Mouse (Mus musculus): ENCODE results near the gene Gm4881.

Gm4881 gene

DNA sequence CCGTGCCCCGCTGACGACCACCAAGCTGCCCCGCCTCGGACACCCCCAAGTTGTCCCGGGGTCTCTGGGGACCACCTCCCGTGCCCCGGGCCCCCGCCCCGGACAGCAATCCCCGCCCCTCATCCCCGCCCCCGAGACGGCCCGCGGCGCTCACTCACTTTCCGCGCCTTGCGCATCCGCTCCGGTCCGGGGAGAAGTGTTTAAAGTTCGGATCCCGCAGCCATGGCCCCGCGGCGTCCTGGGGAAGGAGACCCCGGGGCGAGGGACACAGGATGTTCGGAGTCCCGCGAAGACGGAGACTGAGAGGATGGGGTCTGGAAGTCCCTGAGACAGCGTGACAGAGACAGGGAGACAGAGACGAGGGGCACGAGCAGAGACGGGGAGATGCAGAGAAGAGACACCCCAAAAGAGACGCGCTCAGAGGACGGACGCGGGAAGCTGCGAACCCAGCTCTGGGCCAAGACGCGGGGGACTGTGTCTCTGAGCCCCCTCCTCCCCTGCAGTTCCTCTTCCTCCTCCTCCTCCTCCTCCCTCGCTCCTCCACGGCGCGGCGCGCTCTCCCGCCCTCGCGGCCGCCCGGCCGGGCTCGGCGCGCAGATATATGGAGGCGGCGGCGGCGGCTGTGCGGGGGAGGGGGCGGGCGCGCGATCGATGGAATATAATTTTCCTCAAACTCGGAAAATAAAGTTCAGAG, at the start of gene Gm4881:
TSS of gene Gm4881 (minus strand) at position 238 of the 694 bp plus-strand sequence.
- no peak for DNase-seq (ENCODE audit: low spot score in 2 of 2)

DNA sequence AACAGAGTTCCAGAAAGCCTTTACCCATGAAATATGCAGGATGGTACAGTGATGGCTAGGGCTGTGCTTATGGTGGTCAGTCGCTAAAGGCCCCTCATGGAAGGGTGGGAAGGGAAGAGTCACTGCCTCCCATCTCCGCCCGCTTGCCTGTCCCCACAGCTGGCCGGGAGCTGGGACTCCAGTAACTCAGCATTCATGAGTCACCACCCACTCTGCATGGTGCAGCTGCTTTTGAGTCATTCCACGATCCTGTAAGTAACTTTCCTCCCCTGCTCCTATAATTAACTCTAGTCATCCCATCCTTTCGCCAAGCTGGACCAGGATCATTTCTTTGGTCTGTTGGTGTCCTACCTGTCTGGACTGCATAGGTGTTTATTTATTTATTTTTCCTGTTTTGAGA, 48.8 kb upstream of the Gm4881 start:
- no peak for DNase-seq (ENCODE audit: low spot score in 2 of 2)

DNA sequence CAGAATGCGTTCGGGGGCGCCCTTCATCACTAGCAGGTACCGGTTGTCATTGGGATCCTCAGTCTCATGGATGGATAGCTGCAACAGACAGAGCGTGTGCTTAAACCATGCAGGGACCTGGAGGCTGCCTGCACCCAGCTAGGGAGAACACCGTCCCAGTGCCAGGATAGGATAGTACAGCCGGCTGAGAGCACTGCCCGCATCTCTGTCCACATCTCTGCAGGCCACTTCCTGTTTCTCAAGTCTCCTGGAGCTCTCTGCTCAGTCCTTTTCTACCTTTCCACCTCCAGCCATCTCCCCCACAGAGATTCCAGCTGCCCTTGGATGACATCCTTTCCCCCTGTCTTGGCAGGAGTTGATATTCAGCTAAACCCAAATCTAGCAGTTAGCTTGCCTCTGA, 46.2 kb upstream of the Gm4881 start:
- no peak for DNase-seq (ENCODE audit: low spot score in 2 of 2)

DNA sequence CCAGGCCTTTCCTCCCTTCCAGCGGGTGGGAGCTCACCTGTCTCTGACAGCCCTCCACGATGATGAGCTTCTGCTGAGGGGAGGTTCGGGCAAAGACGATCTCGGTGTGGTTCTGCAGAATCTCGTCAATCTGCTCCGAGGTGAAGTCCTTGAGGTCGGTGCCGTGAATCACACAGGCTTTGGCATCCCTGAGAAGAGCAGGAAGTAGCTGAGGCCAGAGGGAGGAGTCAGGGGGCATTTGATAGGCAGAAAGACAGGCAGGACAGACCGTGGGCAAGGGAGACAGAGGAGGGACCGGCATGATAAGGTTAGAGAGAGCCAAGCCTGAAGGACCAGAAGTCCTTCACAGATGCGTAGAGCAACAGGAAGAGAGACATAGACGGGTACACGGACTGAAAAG, 43.6 kb upstream of the Gm4881 start:
- DNase-seq (ENCODE audit: low spot score in 2 of 2), result no peak

DNA sequence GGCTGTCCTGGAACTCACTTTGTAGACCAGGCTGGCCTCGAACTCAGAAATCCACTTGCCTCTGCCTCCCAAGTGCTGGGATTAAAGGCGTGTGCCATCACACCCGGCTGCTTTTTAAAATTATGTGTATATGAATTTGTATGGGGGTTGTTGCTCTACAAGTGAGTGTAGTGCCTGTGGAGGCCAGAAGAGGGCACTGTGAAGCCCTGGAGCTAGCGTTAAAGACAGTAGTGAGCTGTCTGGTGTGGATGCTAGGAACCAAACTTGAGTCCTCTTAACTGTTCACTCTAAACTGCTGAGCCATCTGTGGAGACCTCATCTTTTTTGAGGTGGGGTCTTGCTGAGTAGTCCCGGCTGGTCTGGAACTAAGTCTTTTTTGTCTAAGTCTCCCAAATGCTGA, 41.5 kb upstream of the Gm4881 start:
- DNase-seq (ENCODE audit: low spot score in 2 of 2), result no peak

DNA sequence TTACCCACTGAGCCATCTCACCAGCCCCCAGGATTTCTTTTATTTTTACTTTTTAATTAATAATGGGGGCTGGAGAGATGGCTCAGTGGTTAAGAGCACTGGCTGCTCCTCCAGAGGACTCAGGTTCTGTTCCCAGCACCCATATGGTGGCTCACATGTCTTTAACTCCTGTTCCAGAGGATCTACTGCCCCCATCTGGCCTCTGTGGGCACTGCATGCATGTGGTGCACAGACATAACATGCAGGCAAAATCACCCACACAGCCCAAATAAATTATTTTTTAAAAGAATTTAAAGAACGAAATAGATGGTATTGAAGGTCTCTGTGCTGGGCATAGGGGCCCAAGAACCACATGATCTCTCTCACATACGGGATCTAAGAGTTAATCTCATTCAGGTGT, 40.0 kb upstream of the Gm4881 start:
- DNase-seq (ENCODE audit: low spot score in 2 of 2), result no peak

DNA sequence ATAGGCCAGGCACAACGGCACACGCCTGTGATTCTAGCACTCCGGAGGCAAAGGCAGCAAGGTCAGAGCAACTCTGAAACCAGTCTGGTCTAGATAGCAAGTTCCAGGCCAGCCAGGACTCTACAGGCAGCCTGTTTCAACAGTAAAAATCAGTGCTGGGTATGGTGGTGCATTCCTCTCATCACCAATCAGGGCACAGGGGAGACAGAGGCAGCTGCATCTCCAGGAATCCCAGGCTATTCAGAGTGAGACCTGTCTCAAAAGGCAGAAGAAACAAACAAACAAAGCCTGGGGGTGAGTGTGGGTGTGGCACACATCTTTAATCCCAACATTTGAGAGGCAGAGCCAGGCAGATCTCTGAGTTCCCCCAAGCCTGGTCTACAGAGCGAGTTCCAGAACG, 39.1 kb upstream of the Gm4881 start:
- no peak for DNase-seq (ENCODE audit: low spot score in 2 of 2)

DNA sequence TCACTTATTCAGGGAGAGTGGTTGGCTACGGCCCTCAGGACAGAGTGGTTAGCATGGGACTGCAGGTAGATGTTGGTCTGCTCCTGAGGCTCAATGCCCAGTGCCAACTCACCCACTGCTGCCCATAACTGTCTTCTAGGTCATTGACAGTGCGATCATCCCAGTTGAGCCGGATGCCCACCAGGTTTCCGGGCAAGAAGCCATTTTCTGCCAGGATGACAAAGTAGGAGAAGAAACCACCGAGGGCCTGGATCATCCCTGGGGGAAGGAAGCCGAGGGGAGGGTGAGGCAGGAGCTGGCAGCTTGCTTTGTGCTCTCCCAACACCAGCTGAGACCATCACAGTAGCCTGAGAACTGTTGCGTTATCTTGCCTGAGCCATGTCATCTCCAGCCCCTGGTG, 36.1 kb upstream of the Gm4881 start:
- no peak for DNase-seq (ENCODE audit: low spot score in 2 of 2)

DNA sequence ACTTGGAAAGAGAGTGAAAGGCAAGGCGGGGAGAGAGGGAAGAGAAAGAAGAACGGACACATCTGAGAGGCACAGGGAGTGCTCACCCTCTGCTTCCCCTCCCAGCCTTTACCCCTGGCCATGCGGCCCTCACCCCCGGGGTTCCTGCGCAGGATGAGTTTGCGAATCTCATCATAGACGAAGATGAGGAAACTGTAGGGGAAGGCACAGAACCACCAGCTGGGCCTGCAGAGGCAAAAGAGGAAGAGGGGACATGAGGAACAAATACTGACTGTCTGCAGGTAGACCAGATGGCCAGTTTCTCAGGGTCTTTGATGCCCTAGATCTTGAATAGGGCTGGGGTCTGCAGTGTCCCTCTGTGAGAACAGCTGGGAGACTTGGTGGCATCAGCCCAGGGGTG, 34.5 kb upstream of the Gm4881 start:
- no peak for DNase-seq (ENCODE audit: low spot score in 2 of 2)

DNA sequence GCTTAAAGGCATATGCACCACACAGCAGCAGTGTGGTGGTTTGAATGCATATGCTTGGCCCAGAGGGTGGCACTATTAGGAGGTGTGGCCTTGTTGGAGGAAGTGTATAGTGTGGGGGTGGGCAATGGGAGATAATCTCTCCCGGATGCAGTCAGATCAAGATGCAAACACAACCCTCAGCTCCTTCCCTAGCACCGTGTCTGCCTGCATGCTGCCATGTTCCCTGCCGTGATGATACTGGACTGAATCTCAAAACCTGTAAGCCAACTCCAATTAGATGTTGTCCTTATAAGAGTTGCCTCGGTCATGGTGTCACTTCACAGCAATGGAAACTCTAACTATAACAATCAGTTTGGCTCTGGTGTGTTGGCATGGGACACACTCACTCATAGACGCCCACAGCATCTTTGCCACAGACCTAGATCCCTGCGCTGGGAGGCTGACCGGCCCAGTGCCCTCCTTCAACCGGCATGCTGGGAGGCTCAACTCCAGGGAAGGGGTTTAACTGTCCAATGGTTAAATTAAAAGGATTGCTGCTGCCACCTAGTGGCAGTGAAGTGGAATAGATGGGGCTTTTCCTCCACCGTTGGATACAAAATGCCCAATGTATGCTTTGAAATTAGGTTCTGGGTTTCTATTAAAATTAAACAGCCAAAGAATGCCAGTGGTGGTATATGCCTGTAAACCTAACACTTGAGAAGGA, 30.8 kb upstream of the Gm4881 start:
- peak in 1 of 2 experiments; percentile 14 for DNase-seq (ENCODE audit: low spot score in 2 of 2)

DNA sequence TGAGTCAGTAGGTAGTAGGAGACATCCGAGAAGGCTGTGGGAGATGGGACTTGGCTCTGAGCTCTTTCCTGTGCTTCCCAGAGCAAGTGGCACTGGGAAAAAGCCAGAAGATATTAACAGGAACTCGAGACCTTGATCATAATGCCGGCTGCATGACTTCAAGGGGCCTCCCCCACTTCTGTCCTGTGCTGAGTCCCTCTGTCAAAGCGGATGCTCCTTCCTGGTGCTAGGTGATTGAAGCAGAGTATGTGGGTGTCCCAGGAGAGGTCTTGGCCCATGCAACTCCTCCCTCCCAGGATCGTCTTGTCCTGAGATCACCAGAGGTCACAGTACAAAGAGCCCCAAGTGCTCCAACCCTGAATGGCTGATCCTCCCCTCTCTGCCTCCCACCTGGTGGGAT, 29.6 kb upstream of the Gm4881 start:
- DNase-seq (ENCODE audit: low spot score in 2 of 2), result no peak

DNA sequence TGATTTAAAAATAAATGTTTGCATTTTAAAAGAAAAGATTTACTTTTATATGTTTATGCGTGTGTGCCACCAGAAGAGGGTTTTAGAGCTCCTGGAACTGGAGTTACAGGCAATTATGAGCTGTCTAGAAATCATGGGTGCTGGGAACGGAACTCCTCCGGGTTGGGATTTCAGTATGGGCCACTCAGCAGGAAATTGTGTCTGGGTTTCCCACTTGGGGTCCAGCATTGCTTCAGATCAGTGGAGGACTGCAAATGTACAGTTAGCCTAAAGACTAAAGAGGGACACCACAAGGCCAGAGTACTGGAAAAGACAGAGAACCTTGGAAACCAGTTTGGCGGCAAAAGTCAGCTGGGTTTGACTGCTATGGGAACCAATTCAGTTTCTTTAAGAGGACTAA, 28.9 kb upstream of the Gm4881 start:
- DNase-seq (ENCODE audit: low spot score in 2 of 2), result no peak

DNA sequence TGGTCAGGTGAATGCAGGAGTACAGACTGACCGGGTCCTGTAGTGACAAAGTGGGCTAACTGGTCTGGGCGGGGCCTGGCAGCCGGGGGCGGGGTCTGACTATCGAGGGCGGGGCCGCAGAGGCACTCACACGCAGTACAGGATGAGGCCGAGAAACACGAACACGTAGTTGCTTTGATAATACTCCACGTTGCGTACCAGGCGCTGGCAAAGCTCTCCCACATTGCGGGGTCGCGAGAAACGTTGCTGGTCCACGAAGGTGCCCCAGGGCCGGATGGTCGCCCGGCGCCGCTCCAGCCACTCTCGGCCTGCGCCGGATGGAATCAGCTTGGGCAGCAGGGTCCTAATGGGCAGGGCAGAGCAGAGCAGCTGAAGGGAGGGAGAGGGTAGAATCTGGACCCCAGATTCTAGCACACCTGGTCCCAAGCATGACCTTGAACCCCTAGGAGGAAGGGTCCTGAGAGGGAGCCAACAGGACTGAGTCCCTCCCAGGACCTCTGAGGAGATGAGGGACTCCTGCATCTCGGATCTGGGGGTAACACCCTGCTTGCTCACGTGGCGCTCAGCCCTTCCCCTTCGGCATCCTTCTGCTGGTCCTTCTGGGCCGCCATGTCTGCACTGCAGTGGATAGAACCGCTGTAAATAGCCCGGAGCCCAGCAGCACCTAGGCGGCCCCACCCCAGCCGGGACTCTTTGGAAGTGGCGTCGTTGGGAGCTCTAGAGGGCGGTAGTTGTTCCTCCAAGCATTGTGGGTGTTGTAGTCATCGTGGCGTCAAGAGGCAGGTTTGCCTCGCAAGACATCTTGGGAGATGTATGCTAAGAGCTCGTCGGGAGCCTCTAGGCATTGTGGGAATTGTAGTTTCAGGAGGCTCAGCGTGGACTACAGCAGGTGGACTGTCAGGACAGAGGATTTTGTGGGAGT, 27.9 kb upstream of the Gm4881 start, which contains the start of gene Rabac1:
TSS of gene Rabac1 (minus strand) at position 783 of the 922 bp plus-strand sequence.
- DNase-seq (ENCODE audit: low spot score in 2 of 2), result peak; percentile 92 to 96

DNA sequence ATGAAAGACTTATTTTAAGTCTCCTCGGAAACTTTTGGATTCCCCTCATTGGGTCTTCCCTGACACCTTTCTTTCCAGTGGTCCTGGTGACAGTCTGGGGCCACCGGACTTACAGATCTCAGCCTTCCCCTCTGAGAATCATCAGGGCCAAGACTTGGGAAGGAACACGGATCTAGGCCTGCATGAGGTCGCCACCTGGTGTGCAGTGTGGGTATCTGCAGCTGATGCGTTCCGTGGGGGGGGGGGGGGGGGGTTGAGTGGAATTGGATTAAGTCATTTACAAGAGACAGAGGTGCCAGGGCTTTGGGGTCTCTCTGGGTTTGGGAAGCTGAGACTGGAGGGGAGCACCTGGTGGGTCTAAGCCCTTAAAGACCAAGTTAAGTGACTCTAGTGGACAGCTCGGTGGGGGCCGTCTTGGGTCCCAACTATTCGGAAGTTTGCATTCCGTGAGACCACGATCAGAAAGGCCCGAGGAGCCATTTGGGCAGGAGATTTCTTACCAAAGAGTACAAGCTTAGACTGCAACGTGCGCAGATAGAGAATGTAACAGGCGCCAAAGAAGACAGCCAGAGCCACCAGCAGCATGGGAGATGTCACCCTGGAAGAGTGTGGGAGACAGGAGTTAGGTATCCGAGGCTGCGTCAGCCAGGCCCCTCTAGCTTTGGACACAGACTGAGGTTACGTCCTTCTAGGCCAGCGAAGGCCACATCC, 27.1 kb upstream of the Gm4881 start:
- peak in 1 of 2 experiments; percentile 26 for DNase-seq (ENCODE audit: low spot score in 2 of 2)

DNA sequence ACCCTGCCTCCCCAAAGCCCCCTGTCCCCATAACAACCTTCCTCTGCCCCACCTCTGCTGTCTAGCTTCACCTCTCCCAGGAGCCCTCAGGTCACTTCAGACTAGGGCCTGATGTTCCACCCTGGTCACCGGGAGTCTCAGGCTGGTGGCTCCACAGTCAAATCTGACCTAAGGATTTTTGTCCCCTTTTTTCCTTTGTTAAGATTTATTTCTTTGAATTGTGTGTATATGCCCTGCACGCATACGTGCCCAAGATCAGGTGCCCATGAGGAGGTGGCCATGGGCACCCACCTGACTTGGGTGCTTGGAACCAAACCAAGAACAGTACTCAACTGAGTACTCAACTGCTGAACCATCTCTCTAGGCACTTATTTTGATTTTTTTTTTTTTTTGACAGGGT, 26.0 kb upstream of the Gm4881 start:
- no peak for DNase-seq (ENCODE audit: low spot score in 2 of 2)

DNA sequence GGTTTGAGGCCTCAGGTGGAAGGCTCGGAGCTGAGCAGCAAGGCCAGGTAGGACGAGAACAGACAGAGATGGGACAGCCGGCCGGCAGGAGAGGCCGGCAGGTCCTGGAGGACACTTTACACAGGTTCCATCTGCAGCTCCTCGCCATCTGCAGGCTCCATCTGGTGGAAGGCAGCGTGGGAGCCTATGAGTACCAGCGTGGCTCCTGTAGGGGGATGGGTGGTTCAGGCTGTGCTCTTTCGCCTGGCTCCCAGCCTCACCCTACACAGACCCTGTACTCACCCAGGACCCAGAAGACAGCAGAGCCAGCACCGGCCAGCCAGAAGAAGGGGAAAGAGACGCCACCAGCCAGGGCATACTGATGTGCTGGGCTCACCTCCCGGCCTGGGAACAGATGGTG, 25.5 kb upstream of the Gm4881 start:
- DNase-seq (ENCODE audit: low spot score in 2 of 2), result no peak

DNA sequence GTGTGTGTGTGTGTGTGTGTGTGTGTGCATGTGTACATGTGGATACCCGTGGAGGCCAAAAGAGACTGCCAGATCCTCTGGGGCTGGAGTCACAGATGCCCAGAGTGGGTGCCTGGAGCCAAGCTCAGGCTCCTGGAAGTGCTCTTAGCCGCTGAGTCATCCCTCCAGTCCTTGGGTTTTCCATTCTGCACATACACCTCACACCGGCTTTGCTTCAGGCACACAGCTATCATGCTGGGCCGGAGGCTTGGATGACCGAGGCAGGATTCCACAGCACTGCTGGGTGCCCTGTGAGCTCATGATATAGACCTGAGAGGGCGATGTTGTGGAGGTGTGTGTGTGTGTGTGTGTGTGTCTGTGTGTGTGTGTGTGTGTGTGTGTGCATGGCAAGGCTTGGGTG, 24.2 kb upstream of the Gm4881 start:
- no peak for DNase-seq (ENCODE audit: low spot score in 2 of 2)

DNA sequence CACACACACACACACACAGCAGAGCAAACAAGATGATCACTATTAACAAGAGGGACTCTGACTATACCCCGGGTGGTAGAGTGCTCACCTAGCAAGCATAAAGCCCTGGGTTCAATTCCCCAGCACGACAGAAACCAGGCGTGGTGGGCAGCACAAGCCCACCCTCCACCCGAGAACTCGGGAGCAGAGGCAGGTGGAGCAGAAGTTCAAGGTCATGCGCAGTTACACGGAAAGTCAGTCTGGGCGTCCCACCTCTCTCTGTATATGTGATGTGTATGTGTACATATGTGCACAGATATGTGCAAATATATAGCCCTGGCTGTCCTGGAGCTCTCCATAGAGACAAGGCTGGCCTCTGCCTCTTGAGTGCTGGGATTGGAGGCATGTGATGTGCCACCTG, 23.7 kb upstream of the Gm4881 start:
- no peak for DNase-seq (ENCODE audit: low spot score in 2 of 2)

DNA sequence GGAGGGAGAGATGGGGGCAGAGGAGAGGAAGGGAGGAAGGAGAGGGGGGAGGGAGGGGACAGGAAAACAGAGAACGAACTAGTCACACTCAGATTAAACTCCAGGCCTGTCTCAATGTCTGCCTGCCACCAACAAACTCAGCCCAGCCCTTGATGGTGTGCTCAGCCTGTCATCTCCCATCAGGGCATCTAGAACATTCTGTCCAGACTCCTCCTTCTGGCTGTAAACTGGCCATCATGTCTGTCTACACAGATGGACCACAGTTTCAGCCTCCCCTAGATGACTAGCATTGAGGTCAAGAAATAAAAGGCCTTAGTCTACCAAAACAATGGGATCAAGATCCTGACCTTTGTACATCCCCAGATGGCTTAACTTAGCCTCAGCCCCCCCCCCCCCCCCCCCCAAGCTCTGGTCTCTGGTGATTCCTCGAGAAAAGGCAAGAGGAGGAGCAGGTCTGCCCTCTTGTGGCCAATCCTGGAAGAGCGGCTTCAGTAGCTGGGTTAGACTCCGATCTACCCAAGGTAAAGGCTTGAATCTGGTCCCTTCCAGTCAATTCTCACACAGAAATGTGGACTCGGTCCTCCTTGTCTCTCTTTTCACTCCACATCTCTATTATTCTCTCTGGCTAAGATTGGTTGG, 20.7 kb upstream of the Gm4881 start:
- DNase-seq (ENCODE audit: low spot score in 2 of 2), result peak; percentile 64 to 69

DNA sequence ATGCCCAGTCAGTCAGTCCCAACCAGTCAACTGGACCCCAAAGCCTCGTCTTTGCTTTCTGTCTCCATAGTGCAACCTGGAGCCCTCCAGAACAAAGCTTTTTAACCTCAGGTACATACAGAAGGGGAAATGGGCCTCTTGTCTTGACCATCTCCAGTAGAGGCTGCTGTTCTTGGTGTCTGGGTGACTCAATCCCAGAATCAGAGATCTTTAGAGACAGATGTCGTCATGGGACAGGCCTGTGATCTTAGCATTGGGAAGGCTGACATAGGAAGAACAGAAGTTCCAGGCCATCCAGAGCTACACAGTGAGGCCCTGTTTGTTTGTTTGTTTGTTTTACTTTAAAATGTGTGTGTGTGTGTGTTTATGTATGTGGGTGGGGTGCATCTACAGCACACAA, 20.0 kb upstream of the Gm4881 start:
- no peak for DNase-seq (ENCODE audit: low spot score in 2 of 2)

DNA sequence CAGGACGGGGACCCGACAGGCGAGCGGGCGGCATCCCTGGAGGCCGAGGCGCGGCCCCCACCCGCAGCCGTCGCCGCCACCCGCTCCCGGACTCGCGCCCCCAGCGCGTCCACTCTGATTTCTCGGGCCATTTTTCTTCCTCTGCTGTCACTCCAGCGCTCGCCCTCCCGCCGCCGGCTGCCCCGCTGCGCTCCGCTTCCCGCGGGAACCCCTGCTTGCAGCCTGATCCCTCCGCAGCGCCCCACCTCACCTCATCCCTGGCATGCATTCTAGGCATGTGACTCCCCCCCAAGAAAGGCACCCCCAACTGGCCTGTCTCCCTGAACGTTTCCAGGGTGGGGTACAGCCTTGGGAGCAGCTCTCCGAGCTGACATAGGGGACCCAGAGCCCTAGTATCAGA, 10.9 kb upstream of the Gm4881 start:
- no peak for DNase-seq (ENCODE audit: low spot score in 2 of 2)

Data from urinary bladder, adult 18-20 months (tissue).